In the genomic region with DNA sequence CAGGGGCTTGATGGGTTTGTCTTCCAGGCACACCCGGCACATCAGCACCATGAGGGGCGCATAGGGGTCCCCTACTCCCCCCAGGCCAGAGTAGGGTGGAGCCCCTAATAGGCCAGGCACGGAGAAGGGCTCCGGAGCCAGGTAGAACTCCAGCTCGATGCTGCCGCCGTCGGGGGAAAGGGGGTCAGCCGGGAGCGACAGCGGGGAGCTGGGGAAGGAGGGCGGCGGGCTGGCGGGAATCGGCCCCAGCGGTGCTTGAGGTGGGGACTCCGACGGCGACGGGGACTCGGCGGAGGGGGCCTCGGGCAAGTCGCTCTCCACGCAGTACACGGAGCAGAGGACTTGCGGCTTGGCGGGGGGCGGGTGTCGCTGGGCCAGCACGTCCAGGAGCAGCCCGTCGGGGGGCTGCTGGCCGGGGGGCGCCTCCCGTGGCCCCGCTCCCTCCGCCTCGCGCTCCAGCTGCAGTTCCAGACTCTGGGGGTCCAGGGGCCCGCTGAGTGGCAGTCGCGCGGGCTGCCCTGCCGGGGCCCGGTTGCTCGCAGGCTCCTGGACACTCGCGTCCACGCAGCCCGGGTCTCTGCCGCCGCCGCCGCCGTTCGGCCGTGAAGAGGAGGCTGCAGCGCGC, we compare ENCODE assay signal across 8 mouse cellular contexts. TPM values are rescaled to one million over a fixed set of nuclear protein-coding genes. Genes with fewer than 3 reads are reported as not detected.
DNase-seq lines count a peak whose midpoint lies in the region; ATAC-seq and TF ChIP-seq lines count a peak whose summit lies in the region.

No protein-coding gene starts in this region.

- peak overlapping the region; percentile 86 for H3K27ac ChIP-seq in gastrocnemius, adult 2 months
- H3K27ac ChIP-seq in intestine, embryonic 14.5 days (ENCODE audit: low read depth) = peak overlapping the region; percentile 90
- H3K27ac ChIP-seq in liver, embryonic 14.5 days = no peak overlapping the region
- peak overlapping the region; percentile 81 for H3K27ac ChIP-seq in neural tube, embryonic 14.5 days (ENCODE audit: low read depth, low read length)

- intact Hi-C loops in gastrocnemius, adult 2 months (cut with DNase I) = loop anchor here (5.0 to 10.0 kb wide), 4 partner anchors 71 to 764 kb away; a partner anchor contains a TSS

- no peaks in the 10 kb centered on the region for H3K36me3 ChIP-seq in intestine, embryonic 14.5 days (ENCODE audit: control insufficient read depth, insufficient read depth, low read length)
- H3K36me3 ChIP-seq in liver, embryonic 14.5 days (replicated peaks; ENCODE audit: control insufficient read depth, insufficient read depth, low read depth) = no peaks in the 10 kb centered on the region
- no peaks in the 10 kb centered on the region for H3K36me3 ChIP-seq in neural tube, embryonic 14.5 days (ENCODE audit: control insufficient read depth, insufficient read depth, low read length)

- WGBS in intestine, embryonic 14.5 days = 1% methylated on average over 43 of the region's 60 CpGs
- WGBS in liver, embryonic 14.5 days (ENCODE audit: insufficient replicate concordance) = under 1% methylated on average over 46 of the region's 60 CpGs
- WGBS in neural tube, embryonic 14.5 days = 1% methylated on average over 31 of the region's 60 CpGs

- no peak for TF ChIP-seq EP300 in liver, embryonic 14.5 days (IDR thresholded peaks at IDR 0.05; ENCODE audit: low read depth)

- no peaks in the 10 kb centered on the region for H3K27me3 ChIP-seq in intestine, embryonic 14.5 days (replicated peaks; ENCODE audit: control insufficient read depth, insufficient read depth, low read length)
- peaks cover 20% of the 10 kb centered on the region for H3K27me3 ChIP-seq in liver, embryonic 14.5 days (ENCODE audit: control insufficient read depth, insufficient read depth, low read length)
- H3K27me3 ChIP-seq in neural tube, embryonic 14.5 days (ENCODE audit: control insufficient read depth, insufficient read depth, low read length) = no peaks in the 10 kb centered on the region; the same call in 1 of the 2 replicates

- peak; percentile 38 for ATAC-seq in intestine, embryonic 14.5 days (replicated peaks; ENCODE audit: low FRiP score, low TSS enrichment, low read depth)
- ATAC-seq in liver, embryonic 14.5 days (ENCODE audit: insufficient read depth) = peak; percentile 43; the same call in 1 of the 2 replicates
- ATAC-seq in neural tube, embryonic 14.5 days (ENCODE audit: low read depth) = peak; percentile 72

- no peaks in the 10 kb centered on the region for H3K9me3 ChIP-seq in intestine, embryonic 14.5 days (ENCODE audit: control insufficient read depth, low read length)
- no peaks in the 10 kb centered on the region for H3K9me3 ChIP-seq in liver, embryonic 14.5 days (ENCODE audit: control insufficient read depth, low read length)
- H3K9me3 ChIP-seq in neural tube, embryonic 14.5 days (ENCODE audit: control insufficient read depth, low read length) = no peaks in the 10 kb centered on the region

- peak; percentile 4 to 15 for DNase-seq in spleen, postnatal 10 days (ENCODE audit: low spot score in 2 of 2)
- no peak for DNase-seq in spleen, postnatal 36 days (ENCODE audit: low spot score in 2 of 2)
- peak; percentile 38 for DNase-seq in cerebellum, adult 9-10 months
- DNase-seq in gastrocnemius, adult 2 months = peak; percentile 55
- peak; percentile 76 for DNase-seq in intestine, embryonic 14.5 days (ENCODE audit: low spot score)
- no peak for DNase-seq in liver, embryonic 14.5 days (ENCODE audit: low read depth in 3 of 3, low spot score in 3 of 3)
- DNase-seq in B cell, adult 2 months = no peak

- peak overlapping the region; percentile 97 for H3K4me3 ChIP-seq in gastrocnemius, adult 2 months
- H3K4me3 ChIP-seq in intestine, embryonic 14.5 days (ENCODE audit: low read depth, low read length) = peak overlapping the region; percentile 74
- peak overlapping the region; percentile 33 to 55 for H3K4me3 ChIP-seq in liver, embryonic 14.5 days (ENCODE audit: insufficient read depth in 1 of 2, low read depth in 2 of 2, low read length in 2 of 2)
- H3K4me3 ChIP-seq in neural tube, embryonic 14.5 days (ENCODE audit: low read depth, low read length) = peak overlapping the region; percentile 84

- peaks cover 19% of the 10 kb centered on the region for H3K4me1 ChIP-seq in intestine, embryonic 14.5 days (replicated peaks; ENCODE audit: control insufficient read depth, insufficient read depth, low read length)
- H3K4me1 ChIP-seq in liver, embryonic 14.5 days (replicated peaks; ENCODE audit: control insufficient read depth in 2 of 2, insufficient read depth in 2 of 2, low read length in 1 of 2) = no peaks in the 10 kb centered on the region; a peak in 1 of 4 replicates
- peaks cover 23% of the 10 kb centered on the region for H3K4me1 ChIP-seq in neural tube, embryonic 14.5 days (ENCODE audit: control insufficient read depth, insufficient read depth, low read length)

- H3K9ac ChIP-seq in intestine, embryonic 14.5 days (ENCODE audit: low read length) = peak overlapping the region; percentile 88
- H3K9ac ChIP-seq in liver, embryonic 14.5 days (replicated peaks) = peak overlapping the region; percentile 39; the same call in 1 of the 2 replicates
- peak overlapping the region; percentile 99 for H3K9ac ChIP-seq in neural tube, embryonic 14.5 days (replicated peaks; ENCODE audit: low read depth, low read length)

- H3K4me2 ChIP-seq in intestine, embryonic 14.5 days (ENCODE audit: low read length) = peak overlapping the region; percentile 79
- H3K4me2 ChIP-seq in liver, embryonic 14.5 days (ENCODE audit: low read depth) = peak overlapping the region; percentile 51
- H3K4me2 ChIP-seq in neural tube, embryonic 14.5 days (ENCODE audit: low read depth, low read length) = peak overlapping the region; percentile 89

- TF ChIP-seq CTCF in gastrocnemius, adult 2 months (IDR thresholded peaks at IDR 0.05) = peak; percentile 23; the same call in 1 of the 2 replicates
- TF ChIP-seq CTCF in liver, embryonic 14.5 days (IDR thresholded peaks at IDR 0.05; ENCODE audit: low read depth) = 0 out of 2 replicates have a peak, but pooled peaks have one; percentile 5

RNA-seq across cellular contexts. Expression of a gene that starts 0.4 kb away (rescaled TPM):
- total RNA-seq in gastrocnemius, adult 2 months (2021) = 1 to 10 TPM; 6.8 to 8.5 TPM
- 3.0 and 3.5 TPM in 2 replicates for polyA plus RNA-seq in intestine, embryonic 14.5 days (2014; fragmentation: Nextera tagmentation; extraction: Ambion mirVana)
- polyA plus RNA-seq in liver, embryonic 14.5 days (2012; rRNA removed) = 0.16 and 0.20 TPM in 2 replicates
- polyA plus RNA-seq in liver, embryonic 14.5 days (2014; fragmentation: Nextera tagmentation; extraction: Ambion mirVana) = 0.18 and 0.28 TPM in 2 replicates
- 3.4 and 4.2 TPM in 2 replicates for polyA plus RNA-seq in neural tube, embryonic 14.5 days (2014; fragmentation: Nextera tagmentation; extraction: Ambion mirVana)

Comparison
In these comparisons a context has a peak if more than half of its experiments do, and no peak if none do; other contexts are left out.
1. DNase-seq: peak in spleen, postnatal 10 days (2 of 2), cerebellum, adult 9-10 months (single experiment), gastrocnemius, adult 2 months (single experiment) and intestine, embryonic 14.5 days (single experiment); none in spleen, postnatal 36 days (0 of 2), liver, embryonic 14.5 days (0 of 3) and B cell, adult 2 months (0 of 2).
2. H3K4me3 ChIP-seq: peak in every context shown above with its lines; median percentile 97 in gastrocnemius, adult 2 months; 84 in neural tube, embryonic 14.5 days; 74 in intestine, embryonic 14.5 days; 44 in liver, embryonic 14.5 days.
3. H3K9ac ChIP-seq: peak in every context shown above with its lines; median percentile 99 in neural tube, embryonic 14.5 days; 88 in intestine, embryonic 14.5 days; 39 in liver, embryonic 14.5 days.
4. Peak in every context shown above with its lines, with median percentiles within 50 percentile points of each other: ATAC-seq and H3K4me2 ChIP-seq.